Mouse (Mus musculus) liver, adult 2 months (tissue): ENCODE data around the gene Ddo.

Source experiments
- CTCF ChIP-seq: fragments of 200-500 bp; IDR thresholded peaks from 2 replicates; pipeline ENCODE4 v1.5.1; 2011; ENCODE audit warnings: low read depth, low read length, control low read depth
- POLR2A ChIP-seq: fragments of 200-500 bp; IDR thresholded peaks from 2 replicates; pipeline ENCODE4 v1.6.1; 2011; ENCODE audit warnings: low read length, control low read depth; ENCODE audit not compliant: insufficient read depth; ENCODE audit errors: extremely low read depth

DNA sequence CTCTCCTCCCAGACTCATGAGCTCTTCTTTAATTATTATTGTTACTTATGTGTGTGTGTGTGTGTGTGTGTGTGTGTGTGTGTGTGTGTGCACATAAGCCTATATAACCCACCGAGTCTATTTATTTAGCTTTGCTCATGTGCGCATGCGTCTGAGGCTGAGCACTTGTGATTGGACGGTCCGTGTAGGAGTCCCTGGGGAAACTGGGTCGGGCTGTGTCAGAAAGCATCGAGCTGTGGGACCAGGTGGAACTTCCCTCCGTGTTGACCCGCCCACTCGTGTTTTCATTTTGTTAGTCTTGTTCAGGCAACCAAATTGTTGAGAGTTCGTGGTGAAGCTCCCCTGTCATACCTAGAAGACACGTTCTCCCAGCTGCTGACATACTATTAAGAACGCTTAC is 88.6 kb downstream of the Ddo start:
- no peak for TF ChIP-seq POLR2A
- no peak for TF ChIP-seq CTCF
